Mouse (Mus musculus) adrenal gland (tissue): ENCODE results near the gene Bnc1.

Experiments
- intact Hi-C: fragments of 180-260 bp; cut with DNase I; formaldehyde crosslinking; loops from one replicate; pipeline ENCODE4 v1.15.1; 2025

Bnc1 gene

GRCm38 (mm10) chr7:81974616-81975015 is 17.5 kb downstream of the Bnc1 start:
- intact Hi-C loops, result no loop called here

GRCm38 (mm10) chr7:81973939-81974338 is 18.2 kb downstream of the Bnc1 start:
- intact Hi-C loops, result no loop called here

- intact Hi-C loops, result no loop called here
Measured at GRCm38 (mm10) chr7:81973339-81973738, 18.8 kb downstream of the Bnc1 start.

GRCm38 (mm10) chr7:81968975-81969374 is 23.1 kb downstream of the Bnc1 start:
- intact Hi-C loops, result no loop called here

GRCm38 (mm10) chr7:81968451-81968850 is 23.6 kb downstream of the Bnc1 start:
- intact Hi-C loops, result no loop called here

- intact Hi-C loops, result no loop called here
Measured at GRCm38 (mm10) chr7:81966195-81966594, 25.9 kb downstream of the Bnc1 start.

GRCm38 (mm10) chr7:81959704-81960103 is 32.4 kb downstream of the Bnc1 start:
- intact Hi-C loops, result loop anchor here (1.0 to 5.0 kb wide), 5 partner anchors 157 to 313 kb away; partner anchors contain the start of gene 3110040N11Rik

- intact Hi-C loops, result loop anchor here (2.0 kb wide), 1 partner anchor 86 kb away; no protein-coding TSS in a partner anchor
Measured at GRCm38 (mm10) chr7:81954208-81954846, 37.8 kb downstream of the Bnc1 start.

GRCm38 (mm10) chr7:81950499-81950898 is 41.6 kb downstream of the Bnc1 start:
- intact Hi-C loops, result no loop called here

GRCm38 (mm10) chr7:81945398-81945797 is 46.7 kb downstream of the Bnc1 start:
- intact Hi-C loops, result no loop called here

- intact Hi-C loops, result loop anchor here (5.0 kb wide), 1 partner anchor 63 kb away; no protein-coding TSS in a partner anchor
Measured at GRCm38 (mm10) chr7:81934806-81935205, 57.3 kb downstream of the Bnc1 start.

- intact Hi-C loops, result loop anchor here (5.0 kb wide), 1 partner anchor 62 kb away; no protein-coding TSS in a partner anchor
Measured at GRCm38 (mm10) chr7:81934267-81934745, 57.8 kb downstream of the Bnc1 start, which contains the start of gene Hdgfl3. TSS of gene Hdgfl3 (minus strand) at chr7:81934473.

- intact Hi-C loops, result loop anchor here (5.0 kb wide), 1 partner anchor 61 kb away; no protein-coding TSS in a partner anchor
Measured at GRCm38 (mm10) chr7:81933601-81934266, 58.4 kb downstream of the Bnc1 start.

GRCm38 (mm10) chr7:81933061-81933600 is 59.0 kb downstream of the Bnc1 start:
- intact Hi-C loops, result loop anchor here (5.0 kb wide), 1 partner anchor 61 kb away; no protein-coding TSS in a partner anchor

GRCm38 (mm10) chr7:81932521-81933045 is 59.5 kb downstream of the Bnc1 start:
- intact Hi-C loops, result loop anchor here (5.0 kb wide), 1 partner anchor 60 kb away; no protein-coding TSS in a partner anchor

- intact Hi-C loops, result no loop called here
Measured at GRCm38 (mm10) chr7:81928998-81929397, 63.1 kb downstream of the Bnc1 start.

GRCm38 (mm10) chr7:81921379-81921952 is 70.6 kb downstream of the Bnc1 start:
- intact Hi-C loops, result no loop called here

- intact Hi-C loops, result no loop called here
Measured at GRCm38 (mm10) chr7:81920314-81920713, 71.8 kb downstream of the Bnc1 start.

GRCm38 (mm10) chr7:81918316-81918715 is 73.8 kb downstream of the Bnc1 start:
- intact Hi-C loops, result no loop called here
